Mouse (Mus musculus) limb, embryonic 10.5 days (tissue): ENCODE data around the gene Fgf10. TPM values are rescaled to one million over a fixed set of nuclear protein-coding genes. Genes with fewer than 3 reads are reported as not detected.
A peak's percentile ranks its signal among the peaks of the same experiment; 100 is the strongest.

Source experiments
- DNase-seq: peaks from one replicate; pipeline ENCODE4 v3.0.0-alpha.2; 2017; ENCODE audit warnings: low spot score
- H3K27ac ChIP-seq: fragments of 300-500 bp; sonication (generic); 2 replicates; pipeline ENCODE4 v1.5.1; 2016; ENCODE audit warnings: mild to moderate bottlenecking
- H3K27me3 ChIP-seq: fragments of 300-500 bp; sonication (generic); 2 replicates; pipeline ENCODE4 v1.6.1; 2016; ENCODE audit warnings: low read depth, mild to moderate bottlenecking; ENCODE audit not compliant: poor library complexity, severe bottlenecking
- H3K36me3 ChIP-seq: fragments of 300-500 bp; sonication (generic); 2 replicates; pipeline ENCODE4 v1.6.1; 2016; ENCODE audit warnings: mild to moderate bottlenecking, moderate library complexity
- H3K4me1 ChIP-seq: fragments of 300-500 bp; sonication (generic); 2 replicates; pipeline ENCODE4 v1.6.1; 2016
- H3K4me3 ChIP-seq: fragments of 300-500 bp; sonication (generic); 2 replicates; pipeline ENCODE4 v1.5.1; 2016; ENCODE audit warnings: mild to moderate bottlenecking, moderate library complexity
- H3K9me3 ChIP-seq: fragments of 300-500 bp; sonication (generic); replicated peaks from 2 replicates; pipeline ENCODE4 v1.6.1; 2016; ENCODE audit warnings: mild to moderate bottlenecking
- WGBS: fragments of 180-500 bp; shearing (Covaris S2); methylation state at CpG from one replicate; pipeline ENCODE4 v1.1.7; 2016; 5-methylcytosine and 5-hydroxymethylcytosine counted together
- polyA plus RNA-seq: library from polyadenylated mRNA; unstranded; fragments of >200 nt; fragmentation: Nextera tagmentation; extraction: Ambion mirVana; gene quantifications from 2 replicates; pipeline ENCODE4 v1.2.1, GENCODE M21; 2016

Gene Fgf10
- polyA plus RNA-seq, 1 experiment from 2014 or later, result 12.3 TPM

GRCm38 (mm10) chr13:118739854-118740411 is 70.3 kb downstream of the Fgf10 start:
- Histone ChIP-seq H3K36me3 (no peaks in the 10 kb centered on the region), H3K27ac (no peak overlapping the region), H3K27me3 (no peaks in the 10 kb centered on the region), H3K4me3 (no peak overlapping the region), H3K4me1 (peaks cover 27% of the 10 kb centered on the region), H3K9me3 (no peaks in the 10 kb centered on the region)
- no peak for DNase-seq
- WGBS, result 84% methylated on average over 2 of the region's 2 CpGs

DNA sequence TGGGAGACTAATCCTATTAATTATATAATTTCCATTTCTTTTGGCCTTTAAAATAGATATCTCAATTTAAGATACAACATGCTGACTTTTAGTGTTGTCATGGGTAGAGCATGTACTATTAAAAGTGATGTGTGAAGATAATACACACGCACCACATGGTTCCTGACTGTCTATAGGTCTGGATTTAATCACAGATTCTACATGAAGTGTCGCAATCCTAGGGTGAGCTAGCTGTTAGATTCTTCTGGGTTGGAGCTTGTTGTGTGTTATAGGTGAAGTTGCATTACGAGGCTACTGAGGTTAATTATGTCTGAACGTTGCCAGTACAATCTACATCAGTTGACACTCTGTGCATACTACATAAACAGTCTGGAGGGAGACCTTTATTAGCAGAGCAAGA is 73.2 kb downstream of the Fgf10 start:
- Histone ChIP-seq H3K9me3 (no peaks in the 10 kb centered on the region), H3K4me1 (peaks cover 31% of the 10 kb centered on the region), H3K4me3 (no peak overlapping the region), H3K27me3 (no peaks in the 10 kb centered on the region), H3K27ac (no peak overlapping the region), H3K36me3 (no peaks in the 10 kb centered on the region)
- DNase-seq, result no peak
- WGBS, result 63% methylated on average over 4 of the region's 4 CpGs

DNA sequence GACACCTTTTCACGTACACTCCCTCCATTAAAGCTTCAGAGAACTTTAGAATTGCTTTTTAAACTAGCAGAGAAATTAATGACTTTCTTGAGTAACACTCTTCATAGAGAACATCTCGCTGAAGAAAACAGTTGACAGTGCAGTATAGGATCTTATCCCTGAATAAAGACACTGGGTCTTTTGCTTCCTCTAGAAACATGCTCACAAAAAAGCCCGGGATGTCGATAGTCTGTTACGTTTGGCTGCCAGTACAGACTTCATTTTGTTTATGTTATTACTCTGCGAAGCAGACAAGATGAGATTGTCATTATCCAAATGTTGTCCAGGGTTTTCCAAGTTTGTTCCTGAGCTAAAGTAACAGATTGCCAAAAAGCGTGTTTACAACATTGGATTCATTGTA is 75.2 kb downstream of the Fgf10 start:
- Histone ChIP-seq H3K9me3 (no peaks in the 10 kb centered on the region), H3K27me3 (no peaks in the 10 kb centered on the region), H3K36me3 (no peaks in the 10 kb centered on the region), H3K4me3 (no peak overlapping the region), H3K4me1 (peaks cover 31% of the 10 kb centered on the region), H3K27ac (no peak overlapping the region)
- no peak for DNase-seq
- 84% methylated on average over 7 of the region's 7 CpGs for WGBS

GRCm38 (mm10) chr13:118746427-118746826 is 76.8 kb downstream of the Fgf10 start:
- Histone ChIP-seq H3K4me3 (no peak overlapping the region), H3K27me3 (no peaks in the 10 kb centered on the region), H3K9me3 (no peaks in the 10 kb centered on the region), H3K4me1 (peaks cover 31% of the 10 kb centered on the region), H3K36me3 (no peaks in the 10 kb centered on the region), H3K27ac (peak overlapping the region; percentile 4; the same call in 1 of the 2 replicates)
- whole genome bisulfite sequencing, result 34% methylated on average over 4 of the region's 4 CpGs
- no peak for DNase-seq

DNA sequence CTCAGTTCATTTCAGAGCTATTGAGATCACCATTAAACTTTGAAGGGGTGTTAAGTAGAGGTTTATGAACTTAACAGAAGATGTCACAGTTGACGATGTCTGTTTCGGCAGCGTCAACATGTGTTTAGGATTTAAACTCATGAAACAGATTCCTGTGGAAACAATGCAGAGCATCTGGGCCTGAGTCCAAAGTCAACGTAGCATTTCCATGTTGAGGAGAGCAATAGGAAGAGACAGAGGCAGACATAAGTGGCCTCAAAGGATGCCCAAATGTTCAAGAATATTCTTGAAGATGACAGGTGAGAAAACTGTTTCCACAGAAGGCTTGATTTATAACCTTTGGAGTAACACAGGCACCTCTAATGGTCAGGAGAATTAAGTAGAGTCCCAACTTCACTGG is 84.4 kb downstream of the Fgf10 start:
- WGBS, result 73% methylated on average over 4 of the region's 4 CpGs
- H3K27ac ChIP-seq, result no peak overlapping the region

GRCm38 (mm10) chr13:118759021-118759420 is 89.4 kb downstream of the Fgf10 start:
- 19% methylated on average over 2 of the region's 2 CpGs for WGBS
- Histone ChIP-seq H3K27ac (no peak overlapping the region), H3K36me3 (no peaks in the 10 kb centered on the region), H3K27me3 (no peaks in the 10 kb centered on the region), H3K9me3 (no peaks in the 10 kb centered on the region), H3K4me3 (no peak overlapping the region), H3K4me1 (no peaks in the 10 kb centered on the region; the same call in 1 of the 2 replicates)
- no peak for DNase-seq

More for the DNA sequence above, 84.4 kb downstream of the Fgf10 start:
- no peaks in the 10 kb centered on the region for H3K36me3 ChIP-seq
- DNase-seq, result no peak
- H3K4me3 ChIP-seq, result no peak overlapping the region
- no peaks in the 10 kb centered on the region for H3K27me3 ChIP-seq
- H3K9me3 ChIP-seq, result no peaks in the 10 kb centered on the region
- H3K4me1 ChIP-seq, result no peaks in the 10 kb centered on the region; the same call in 1 of the 2 replicates

- H3K4me1 ChIP-seq, result no peaks in the 10 kb centered on the region; the same call in 1 of the 2 replicates
- H3K4me3 ChIP-seq, result no peak overlapping the region
- H3K36me3 ChIP-seq, result no peaks in the 10 kb centered on the region
- no peak for DNase-seq
- H3K27ac ChIP-seq, result no peak overlapping the region
- no peaks in the 10 kb centered on the region for H3K27me3 ChIP-seq
- no peaks in the 10 kb centered on the region for H3K9me3 ChIP-seq
- 96% methylated on average over 2 of the region's 2 CpGs for WGBS
Observed at GRCm38 (mm10) chr13:118762982-118763381, 93.4 kb downstream of the Fgf10 start.

GRCm38 (mm10) chr13:118772188-118772587 is 102.6 kb downstream of the Fgf10 start:
- Histone ChIP-seq H3K36me3 (no peaks in the 10 kb centered on the region), H3K27ac (no peak overlapping the region), H3K4me3 (no peak overlapping the region), H3K4me1 (peaks cover 8% of the 10 kb centered on the region), H3K27me3 (no peaks in the 10 kb centered on the region), H3K9me3 (no peaks in the 10 kb centered on the region)
- no peak for DNase-seq

DNA sequence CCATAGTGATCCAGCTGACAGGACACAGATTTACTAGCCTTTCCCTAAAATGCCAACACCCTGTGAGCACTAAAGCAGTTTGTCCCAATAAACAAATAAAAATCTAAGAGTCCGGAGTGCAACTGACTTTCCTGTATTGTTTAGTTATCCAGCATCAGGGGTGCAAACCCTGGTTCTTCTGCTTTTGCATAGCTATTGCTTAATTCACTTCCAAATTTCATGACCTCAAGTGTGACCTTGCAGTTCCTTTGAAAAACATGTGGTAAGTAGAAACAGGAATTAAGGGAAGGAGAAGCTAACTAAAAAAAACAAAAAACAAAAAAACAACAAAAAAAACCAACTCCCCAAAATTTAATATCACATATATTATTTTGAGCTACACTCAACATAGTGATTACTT is 105.6 kb downstream of the Fgf10 start:
- H3K4me1 ChIP-seq, result peaks cover 8% of the 10 kb centered on the region
- H3K27ac ChIP-seq, result no peak overlapping the region
- no peaks in the 10 kb centered on the region for H3K27me3 ChIP-seq
- no peaks in the 10 kb centered on the region for H3K9me3 ChIP-seq
- H3K4me3 ChIP-seq, result no peak overlapping the region
- DNase-seq, result no peak
- H3K36me3 ChIP-seq, result no peaks in the 10 kb centered on the region
- 62% methylated on average over 1 of the region's 1 CpGs for WGBS

DNA sequence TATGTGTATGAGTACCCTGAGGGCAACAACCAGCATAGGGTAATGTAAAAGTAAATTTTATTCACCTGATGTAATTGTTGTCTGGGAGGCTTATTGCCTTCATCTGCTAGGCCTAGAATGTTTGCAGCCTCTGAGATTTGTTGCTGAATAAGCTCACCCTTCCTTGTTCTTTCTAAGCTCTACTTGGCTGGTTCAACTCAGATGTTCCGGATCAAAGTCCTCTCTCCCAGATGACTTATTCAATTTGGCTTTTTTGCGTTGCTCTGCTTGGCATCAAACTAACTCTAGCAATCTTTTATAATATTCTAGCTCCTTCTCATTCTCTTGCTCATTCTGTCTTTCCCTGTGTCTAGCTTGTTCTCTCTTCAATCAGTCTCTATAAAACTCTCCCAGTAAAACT is 109.6 kb downstream of the Fgf10 start:
- no peaks in the 10 kb centered on the region for H3K9me3 ChIP-seq
- WGBS, result 92% methylated on average over 2 of the region's 2 CpGs

DNA sequence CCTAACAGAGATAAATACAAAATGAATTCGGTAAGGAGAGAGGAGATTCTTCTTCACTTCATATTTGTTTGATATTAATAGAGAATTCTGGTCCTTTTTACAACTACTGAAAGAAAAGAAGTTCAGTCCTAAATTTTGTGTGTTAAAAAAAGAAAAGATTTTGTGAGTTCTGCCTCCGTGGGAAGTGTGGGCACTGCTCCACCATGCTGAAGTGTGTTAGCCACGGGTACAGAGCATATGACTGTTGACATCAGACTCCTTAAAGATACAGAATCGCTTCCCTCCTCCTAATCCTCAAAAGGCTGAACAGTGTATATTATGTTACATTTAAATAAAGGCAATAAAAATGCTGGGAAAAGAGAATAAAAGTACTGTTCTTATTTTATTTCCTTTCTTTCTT is 122.2 kb downstream of the Fgf10 start:
- H3K27me3 ChIP-seq, result no peaks in the 10 kb centered on the region
- no peaks in the 10 kb centered on the region for H3K9me3 ChIP-seq
- peaks cover 25% of the 10 kb centered on the region for H3K4me1 ChIP-seq
- 62% methylated on average over 4 of the region's 4 CpGs for WGBS
- H3K27ac ChIP-seq, result peak overlapping the region; percentile 69; the same call in 1 of the 2 replicates
- no peak overlapping the region for H3K4me3 ChIP-seq
- H3K36me3 ChIP-seq, result peaks cover 21% of the 10 kb centered on the region
- no peak for DNase-seq

More for the DNA sequence above, 109.6 kb downstream of the Fgf10 start:
- H3K27me3 ChIP-seq, result no peaks in the 10 kb centered on the region
- H3K4me3 ChIP-seq, result no peak overlapping the region
- no peak overlapping the region for H3K27ac ChIP-seq
- H3K36me3 ChIP-seq, result peaks cover 26% of the 10 kb centered on the region
- H3K4me1 ChIP-seq, result peaks cover 8% of the 10 kb centered on the region
- no peak for DNase-seq

- Histone ChIP-seq H3K27me3 (no peaks in the 10 kb centered on the region), H3K27ac (peak overlapping the region; percentile 68; the same call in 1 of the 2 replicates), H3K4me1 (peaks cover 25% of the 10 kb centered on the region), H3K4me3 (no peak overlapping the region), H3K9me3 (no peaks in the 10 kb centered on the region), H3K36me3 (peaks cover 21% of the 10 kb centered on the region)
- 39% methylated on average over 4 of the region's 4 CpGs for WGBS
- DNase-seq, result no peak
Observed at GRCm38 (mm10) chr13:118792198-118792597, 122.6 kb downstream of the Fgf10 start.

GRCm38 (mm10) chr13:118800176-118800575 is 130.6 kb downstream of the Fgf10 start:
- no peaks in the 10 kb centered on the region for H3K36me3 ChIP-seq
- H3K27ac ChIP-seq, result no peak overlapping the region
- H3K4me3 ChIP-seq, result no peak overlapping the region
- no peaks in the 10 kb centered on the region for H3K9me3 ChIP-seq
- no peak for DNase-seq
- WGBS, result 71% methylated on average over 4 of the region's 4 CpGs
- no peaks in the 10 kb centered on the region for H3K4me1 ChIP-seq
- no peaks in the 10 kb centered on the region for H3K27me3 ChIP-seq

DNA sequence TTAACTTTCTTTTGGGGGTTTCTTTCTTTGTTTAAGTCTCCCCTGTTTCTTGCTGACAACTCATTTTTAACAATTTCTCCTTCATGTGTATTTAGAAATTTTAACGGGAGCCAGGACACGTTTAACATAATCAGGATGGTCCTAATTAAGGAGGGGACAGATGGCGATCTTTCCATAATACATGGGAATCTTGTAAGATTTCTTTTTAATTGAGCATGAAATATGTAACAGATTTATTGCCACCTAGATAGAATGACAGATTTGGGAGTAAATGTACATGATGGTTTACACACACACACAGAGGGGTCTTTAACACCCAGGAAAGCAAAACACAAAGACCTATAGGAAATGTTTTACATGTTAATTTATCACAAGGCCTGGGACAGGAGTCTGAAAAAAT is 137.1 kb downstream of the Fgf10 start:
- DNase-seq, result no peak
- H3K4me3 ChIP-seq, result no peak overlapping the region
- H3K4me1 ChIP-seq, result peaks cover 11% of the 10 kb centered on the region
- H3K36me3 ChIP-seq, result no peaks in the 10 kb centered on the region
- H3K9me3 ChIP-seq, result no peaks in the 10 kb centered on the region
- no peaks in the 10 kb centered on the region for H3K27me3 ChIP-seq
- peak overlapping the region; percentile 43 for H3K27ac ChIP-seq
- 70% methylated on average over 3 of the region's 3 CpGs for WGBS
